Mouse (Mus musculus) G1E-ER4 (cell line): ENCODE measurements around the gene Tipin. TPM values are rescaled to one million over a fixed set of nuclear protein-coding genes. Genes with fewer than 3 reads are reported as not detected.

Experiments
- GATA1 ChIP-seq: IDR thresholded peaks from one replicate; pipeline ENCODE4 v1.8.0; 2012; ENCODE audit warnings: low read length, inconsistent platforms
- polyA plus RNA-seq: library from polyadenylated mRNA; stranded (reverse); fragments of >175 nt; gene quantifications from 2 replicates; pipeline ENCODE4 v1.2.3, GENCODE M21; 2012

Gene Tipin
- polyA plus RNA-seq = 1.6 and 3.3 TPM in 2 replicates

GRCm38 (mm10) chr9:64281105-64281780 lies at the start of gene Tipin:
Gene Tipin (plus strand): TSS chr9:64281581.
- TF ChIP-seq GATA1 = no peak

DNA sequence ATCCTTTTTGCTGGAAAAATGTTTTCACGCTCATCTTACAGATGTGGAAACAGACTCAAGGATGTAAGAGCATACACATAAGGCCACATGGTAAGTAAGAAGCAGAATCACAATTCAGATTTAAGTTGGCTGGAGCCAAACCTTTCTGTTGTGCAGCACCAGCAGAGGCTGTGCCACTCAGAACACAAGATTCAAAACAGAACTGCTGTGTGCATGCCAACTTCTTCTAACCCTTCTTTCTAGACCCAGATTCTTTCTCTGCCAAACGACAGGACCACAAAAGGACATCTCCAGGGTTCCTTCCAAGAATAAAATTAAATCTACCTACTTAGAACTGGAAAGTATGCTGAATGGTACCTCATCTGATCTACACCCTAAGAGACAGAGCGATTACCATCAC lies 49.7 kb upstream of the Tipin start:
- no peak for TF ChIP-seq GATA1

GRCm38 (mm10) chr9:64232257-64232957 lies 49.0 kb upstream of the Tipin start:
- TF ChIP-seq GATA1 = no peak

- TF ChIP-seq GATA1 = no peak
Measured at GRCm38 (mm10) chr9:64233656-64234055, 47.7 kb upstream of the Tipin start.

DNA sequence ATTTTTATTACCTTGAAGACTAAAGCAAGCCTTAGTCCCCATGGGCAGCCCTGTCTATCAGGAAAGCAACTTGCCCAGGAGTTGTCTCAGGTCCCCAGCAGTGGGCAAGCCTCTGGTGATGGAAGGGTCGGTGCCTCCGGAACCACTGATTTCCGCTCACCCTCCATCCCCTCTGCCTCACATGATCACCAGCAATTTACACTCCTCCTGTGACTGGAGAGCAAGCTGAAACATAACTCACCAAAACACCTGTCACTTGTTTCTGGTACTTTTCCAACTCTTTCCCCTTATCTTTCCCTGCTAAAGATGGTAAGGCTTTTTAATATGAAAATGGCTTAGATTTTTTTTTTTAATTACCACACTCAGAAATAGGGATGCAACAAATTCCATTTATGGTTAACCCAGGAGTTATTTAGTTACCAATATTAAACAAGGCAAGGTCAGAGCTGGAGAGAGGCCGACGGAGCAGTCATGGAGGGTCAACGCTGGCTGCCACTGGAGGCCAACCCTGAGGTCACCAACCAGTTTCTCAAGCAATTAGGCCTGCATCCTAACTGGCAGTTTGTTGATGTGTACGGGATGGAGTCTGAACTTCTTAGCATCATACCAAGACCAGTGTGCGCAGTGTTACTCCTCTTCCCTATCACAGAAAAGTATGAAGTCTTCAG lies 46.5 kb upstream of the Tipin start, which contains the start of gene Uchl4:
Uchl4 (plus strand) TSS at position 434 of the 668 bp plus-strand sequence.
- TF ChIP-seq GATA1 = no peak

DNA sequence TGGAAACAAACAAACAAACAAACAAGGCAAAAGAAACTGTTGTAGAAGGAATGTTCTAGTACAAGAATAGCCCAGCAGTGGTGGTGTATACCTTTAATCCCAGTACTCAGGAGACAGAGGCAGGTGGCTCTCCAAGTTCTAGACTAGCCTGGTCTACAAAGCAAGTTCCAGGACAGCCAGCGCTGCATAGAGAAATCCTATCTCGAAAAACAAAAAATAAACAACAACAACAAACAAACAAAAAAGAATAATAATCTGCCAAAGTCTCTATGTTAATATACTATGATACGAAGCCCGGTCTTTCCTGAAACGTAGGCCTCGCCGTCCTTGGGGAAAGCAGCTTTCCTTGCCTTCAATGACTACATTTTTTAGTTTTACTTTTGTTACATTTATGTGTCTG lies 45.3 kb upstream of the Tipin start:
- TF ChIP-seq GATA1 = no peak

- TF ChIP-seq GATA1 = no peak
Measured at GRCm38 (mm10) chr9:64240116-64240515, 41.3 kb upstream of the Tipin start.

DNA sequence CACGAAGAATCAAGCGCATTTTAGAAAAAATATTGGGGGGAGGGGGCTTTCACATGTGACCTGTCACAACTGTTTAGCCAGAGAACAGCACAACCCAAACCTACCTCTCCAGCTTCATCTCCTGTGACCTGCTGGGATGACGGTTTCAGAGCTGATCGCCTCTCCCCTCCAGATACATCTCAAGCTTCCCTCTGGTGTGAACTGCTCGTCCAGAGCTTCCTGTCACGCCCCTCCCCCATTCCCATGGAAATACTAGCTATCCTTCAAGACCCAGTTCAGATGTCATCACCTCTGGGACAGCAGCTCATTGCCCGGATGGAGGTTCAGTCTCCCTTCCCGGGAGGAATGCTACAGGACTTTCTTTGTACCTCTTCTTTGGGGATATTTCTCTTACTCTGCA lies 40.7 kb upstream of the Tipin start:
- no peak for TF ChIP-seq GATA1

- no peak for TF ChIP-seq GATA1
Measured at GRCm38 (mm10) chr9:64242381-64242831, 39.0 kb upstream of the Tipin start.

DNA sequence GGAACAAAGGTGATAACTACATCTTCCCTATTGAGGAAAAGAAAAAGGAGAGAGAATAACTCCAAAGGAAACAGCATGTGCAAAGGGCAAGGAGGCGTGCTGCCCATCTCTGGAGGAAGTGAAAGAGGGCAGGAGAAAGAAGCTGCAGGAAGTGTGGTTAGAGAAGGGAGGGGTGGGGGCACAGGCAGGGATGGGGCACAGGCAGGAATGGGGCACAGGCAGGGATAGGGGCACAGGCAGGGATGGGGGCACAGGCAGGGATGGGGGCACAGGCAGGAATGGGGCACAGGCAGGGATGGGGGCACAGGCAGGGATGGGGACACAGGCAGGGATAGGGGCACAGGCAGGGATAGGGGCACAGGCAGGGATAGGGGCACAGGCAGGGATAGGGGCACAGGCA lies 32.0 kb upstream of the Tipin start:
- no peak for TF ChIP-seq GATA1

GRCm38 (mm10) chr9:64250111-64250730 lies 31.2 kb upstream of the Tipin start:
- no peak for TF ChIP-seq GATA1

GRCm38 (mm10) chr9:64252591-64253020 lies 28.8 kb upstream of the Tipin start:
- TF ChIP-seq GATA1 = no peak

DNA sequence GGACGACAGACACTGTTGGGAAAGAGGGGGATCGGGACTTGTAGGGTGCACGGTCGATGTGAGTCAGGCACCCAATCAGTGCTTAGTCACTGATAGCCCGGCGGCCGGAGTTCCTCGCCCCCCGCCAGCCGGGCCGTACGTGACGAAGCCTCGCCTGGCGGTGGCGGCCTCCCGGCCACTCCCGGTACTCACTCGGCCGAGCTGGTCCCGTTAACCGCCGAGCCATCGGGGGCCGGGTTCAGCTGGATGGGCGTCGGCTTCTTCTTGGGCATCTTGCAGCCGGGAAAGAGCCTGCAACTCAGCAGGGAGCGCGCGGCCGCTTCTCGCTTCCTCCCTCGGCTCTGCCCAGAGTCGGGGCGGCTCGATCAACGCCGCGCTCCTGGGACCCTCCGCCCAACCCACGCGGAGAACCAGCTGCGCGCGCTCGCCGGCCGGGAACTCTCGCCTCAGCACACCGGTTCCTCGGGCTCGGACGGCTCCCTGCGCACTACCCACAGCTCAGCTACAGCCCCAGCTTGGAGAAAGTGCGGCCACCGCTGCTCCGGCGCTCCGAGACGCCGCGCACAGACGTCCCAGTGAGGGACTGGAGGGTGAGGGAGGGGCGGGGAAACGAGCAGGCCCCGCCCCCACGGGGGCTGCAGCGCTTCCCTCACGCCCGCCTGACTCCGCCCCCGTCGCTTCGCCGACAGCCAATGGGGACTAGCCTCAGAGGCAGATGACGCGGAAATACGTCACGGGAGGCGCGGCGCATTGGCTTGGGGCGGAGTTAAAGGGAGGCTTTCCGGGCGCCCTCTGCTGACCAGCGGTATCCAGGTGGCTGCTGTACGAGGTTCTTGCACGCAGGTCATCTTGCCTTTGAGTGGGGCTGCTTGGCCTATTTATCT lies 28.1 kb upstream of the Tipin start, which contains the start of gene Map2k1:
Map2k1 (minus strand) TSS at position 611 of the 884 bp plus-strand sequence.
- TF ChIP-seq GATA1 = no peak

DNA sequence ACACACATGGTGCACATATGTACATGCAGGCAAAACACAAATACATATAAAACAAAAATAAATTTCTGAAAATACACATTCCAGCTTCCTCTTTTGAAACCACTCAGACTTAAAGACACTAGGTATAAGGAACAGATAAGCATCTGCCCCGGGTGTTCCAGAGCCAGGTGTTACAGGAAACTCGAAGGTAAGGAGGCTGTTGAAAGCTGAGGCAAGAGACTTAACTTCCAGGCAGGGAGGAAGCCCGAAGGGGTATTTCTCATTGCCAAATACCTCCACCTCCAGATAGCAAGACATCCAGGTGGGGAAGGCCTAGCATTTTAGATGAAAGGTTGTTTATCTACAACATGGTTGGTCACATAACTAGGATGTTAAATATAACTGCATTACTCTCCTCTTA lies 26.0 kb upstream of the Tipin start:
- TF ChIP-seq GATA1 = no peak

- no peak for TF ChIP-seq GATA1
Measured at GRCm38 (mm10) chr9:64256204-64256603, 25.2 kb upstream of the Tipin start.
